Mouse (Mus musculus): ENCODE data around the gene Stum.
A peak's percentile ranks its signal among the peaks of the same experiment; 100 is the strongest.
"Not testable (repeated sequence)": the region's sequence is repeated elsewhere in the genome, so short reads cannot be mapped to it uniquely, and the experiment has no call there.

Gene Stum

GRCm38 (mm10) chr1:180483399-180484291, at the start of gene Stum:
Gene Stum, minus strand, starts transcription at chr1:180483504.
- DNase-seq: peak; percentile 79 to 82

- DNase-seq: no peak
These were observed 49.4 kb upstream of the Stum start for GRCm38 (mm10) chr1:180532671-180533070.

- DNase-seq: peak in 1 of 2 experiments; percentile 34
These were observed 47.4 kb upstream of the Stum start for GRCm38 (mm10) chr1:180530457-180531263.

GRCm38 (mm10) chr1:180529847-180530246, 46.5 kb upstream of the Stum start:
- no peak for DNase-seq

- DNase-seq: peak; percentile 60 to 66
These were observed 42.0 kb upstream of the Stum start for GRCm38 (mm10) chr1:180525301-180525700.

GRCm38 (mm10) chr1:180523320-180523719, 40.0 kb upstream of the Stum start:
- no peak for DNase-seq

GRCm38 (mm10) chr1:180520190-180520589, 36.9 kb upstream of the Stum start:
- no peak for DNase-seq

GRCm38 (mm10) chr1:180519520-180519919, 36.2 kb upstream of the Stum start:
- no peak for DNase-seq

- not testable (repeated sequence) for DNase-seq
These were observed 35.6 kb upstream of the Stum start for GRCm38 (mm10) chr1:180518899-180519298.

- no peak for DNase-seq
These were observed 35.1 kb upstream of the Stum start for GRCm38 (mm10) chr1:180518412-180518811.

- DNase-seq: no peak
These were observed 34.2 kb upstream of the Stum start for GRCm38 (mm10) chr1:180517390-180518054.

GRCm38 (mm10) chr1:180514077-180514476, 30.8 kb upstream of the Stum start:
- DNase-seq: no peak

- DNase-seq: no peak
These were observed 27.6 kb upstream of the Stum start for GRCm38 (mm10) chr1:180510879-180511278.

GRCm38 (mm10) chr1:180510442-180510841, 27.1 kb upstream of the Stum start:
- peak; percentile 27 to 31 for DNase-seq

- DNase-seq: no peak
These were observed 25.4 kb upstream of the Stum start for GRCm38 (mm10) chr1:180508662-180509061.

GRCm38 (mm10) chr1:180507291-180507791, 24.0 kb upstream of the Stum start:
- DNase-seq: peak; percentile 67 to 74

GRCm38 (mm10) chr1:180506341-180506740, 23.0 kb upstream of the Stum start:
- DNase-seq: no peak

- DNase-seq: no peak
These were observed 21.6 kb upstream of the Stum start for GRCm38 (mm10) chr1:180504899-180505298.

GRCm38 (mm10) chr1:180503484-180503883, 20.2 kb upstream of the Stum start:
- no peak for DNase-seq

- no peak for DNase-seq
These were observed 19.3 kb upstream of the Stum start for GRCm38 (mm10) chr1:180502566-180502965.

- peak in 1 of 2 experiments; percentile 27 for DNase-seq
These were observed 17.3 kb upstream of the Stum start for GRCm38 (mm10) chr1:180500641-180501040.

- peak; percentile 36 to 45 for DNase-seq
These were observed 16.9 kb upstream of the Stum start for GRCm38 (mm10) chr1:180500218-180500617.

- no peak for DNase-seq
These were observed 16.5 kb upstream of the Stum start for GRCm38 (mm10) chr1:180499766-180500165.

All from cerebellum, postnatal 36 days (tissue).